Mouse (Mus musculus): ENCODE measurements around the gene 4932438H23Rik.

Gene 4932438H23Rik

GRCm38 (mm10) chr16:91009942-91010529 lies 84.9 kb downstream of the 4932438H23Rik start:
- DNase-seq (ENCODE audit: low read depth), result peak; percentile 70

- DNase-seq (ENCODE audit: low read depth), result no peak
Measured at GRCm38 (mm10) chr16:91004915-91005538, 89.9 kb downstream of the 4932438H23Rik start.

Measured in 416B (cell line).